Mouse (Mus musculus) MEL (cell line): Measurements from ENCODE around the gene Plcb4.

Experiments used
- BHLHE40 ChIP-seq: IDR thresholded peaks from 2 replicates; pipeline ENCODE4 v1.6.1; 2012; ENCODE audit warnings: low read depth, mild to moderate bottlenecking, inconsistent platforms, low read length, improper control_type of control experiment, borderline replicate concordance
- CTCF ChIP-seq, 3 experiments: IDR thresholded peaks in 2 of 3; conservative IDR thresholded peaks in 1 of 3; 2 replicates each; pipeline ENCODE4 v1.5.1; 2011 to 2012; ENCODE audit warnings: low read length in 3 of 3, low read depth in 2 of 3, mild to moderate bottlenecking in 2 of 3, improper control_type of control experiment in 1 of 3, inconsistent platforms in 1 of 3, mixed read lengths in 1 of 3, moderate library complexity in 1 of 3; ENCODE audit not compliant: control insufficient read depth in 1 of 3, insufficient read depth in 1 of 3, poor library complexity in 1 of 3, severe bottlenecking in 1 of 3
- HCFC1 ChIP-seq: IDR thresholded peaks from 2 replicates; pipeline ENCODE4 v1.6.1; 2012; ENCODE audit warnings: low read depth, mild to moderate bottlenecking, inconsistent platforms, low read length, improper control_type of control experiment, moderate library complexity
- KAT2A ChIP-seq: conservative IDR thresholded peaks from 2 replicates; pipeline ENCODE4 v1.6.1; 2012; ENCODE audit warnings: low read depth, low read length, improper control_type of control experiment, inconsistent platforms
- MEF2A ChIP-seq: IDR thresholded peaks from 2 replicates; pipeline ENCODE4 v1.6.1; 2014; ENCODE audit warnings: low read depth, mild to moderate bottlenecking, inconsistent platforms, low read length, improper control_type of control experiment; ENCODE audit not compliant: poor library complexity, insufficient replicate concordance, severe bottlenecking; ENCODE audit errors: extremely low read depth
- MYC ChIP-seq: IDR thresholded peaks from 2 replicates; pipeline ENCODE4 v1.6.1; 2011; ENCODE audit warnings: low read depth, mild to moderate bottlenecking, low read length, improper control_type of control experiment, moderate library complexity
- POLR2A ChIP-seq, 2 experiments: IDR thresholded peaks; 2 replicates each; pipeline ENCODE4 v1.6.1; 2011 to 2012; ENCODE audit warnings: low read length in 2 of 2, mild to moderate bottlenecking in 2 of 2, control low read depth in 1 of 2, improper control_type of control experiment in 1 of 2, low read depth in 1 of 2, moderate library complexity in 1 of 2; ENCODE audit not compliant: control insufficient read depth in 1 of 2, insufficient read depth in 1 of 2, poor library complexity in 1 of 2
- ZMIZ1 ChIP-seq: IDR thresholded peaks from 2 replicates; pipeline ENCODE4 v1.6.1; 2012; ENCODE audit warnings: low read depth, mild to moderate bottlenecking, inconsistent platforms, low read length, improper control_type of control experiment, moderate library complexity
- ZNF384 ChIP-seq: IDR thresholded peaks from 2 replicates; pipeline ENCODE4 v1.6.1; 2012; ENCODE audit warnings: low read depth, mild to moderate bottlenecking, inconsistent platforms, low read length, improper control_type of control experiment

DNA sequence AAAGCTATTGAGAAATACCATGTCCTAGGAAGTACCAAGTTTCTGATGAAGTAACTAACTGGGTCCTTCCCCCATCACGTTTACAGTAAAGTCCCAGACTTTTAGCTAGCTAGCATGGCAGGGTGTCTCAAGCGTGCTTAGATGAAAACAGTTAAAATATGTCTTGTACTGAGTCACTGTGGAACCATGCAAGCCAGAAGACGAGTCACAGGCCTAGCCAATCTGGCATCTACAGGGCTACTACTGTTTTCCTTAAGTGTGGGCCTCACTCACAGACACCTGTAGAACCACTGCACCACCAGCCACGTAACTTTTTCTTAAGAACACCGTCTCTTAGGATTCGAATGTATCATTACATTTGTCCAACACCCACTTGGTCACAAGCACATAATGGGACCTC lies 278.8 kb downstream of the Plcb4 start:
- TF ChIP-seq MYC (no peak), HCFC1 (no peak), POLR2A (IDR thresholded peaks at IDR 0.05; ENCODE audit: control insufficient read depth in 1 of 2, insufficient read depth in 1 of 2, low read depth in 1 of 2, low read length in 2 of 2, poor library complexity in 1 of 2) (no peak), ZNF384 (no peak), BHLHE40 (no peak), CTCF (IDR thresholded peaks at IDR 0.05 in 2 of 3, conservative IDR thresholded peaks at IDR 0.05 in 1 of 3; ENCODE audit: control insufficient read depth in 1 of 3, insufficient read depth in 1 of 3, low read depth in 2 of 3, low read length in 3 of 3, poor library complexity in 1 of 3, severe bottlenecking in 1 of 3) (no peak), KAT2A (no peak), MEF2A (no peak), ZMIZ1 (no peak)
